Mouse (Mus musculus): ENCODE data around the gene Rab44.
"Not testable (repeated sequence)": the region's sequence is repeated elsewhere in the genome, so short reads cannot be mapped to it uniquely, and the experiment has no call there.

Gene Rab44

GRCm38 (mm10) chr17:29113591-29114352 lies at the start of gene Rab44:
Gene Rab44, plus strand, starts transcription at chr17:29114145.
- DNase-seq (ENCODE audit: low spot score) = no peak

- no peak for DNase-seq (ENCODE audit: low spot score)
Measured at GRCm38 (mm10) chr17:29065245-29065940, 48.6 kb upstream of the Rab44 start.

- DNase-seq (ENCODE audit: low spot score) = no peak
Measured at GRCm38 (mm10) chr17:29065971-29066370, 48.0 kb upstream of the Rab44 start.

DNA sequence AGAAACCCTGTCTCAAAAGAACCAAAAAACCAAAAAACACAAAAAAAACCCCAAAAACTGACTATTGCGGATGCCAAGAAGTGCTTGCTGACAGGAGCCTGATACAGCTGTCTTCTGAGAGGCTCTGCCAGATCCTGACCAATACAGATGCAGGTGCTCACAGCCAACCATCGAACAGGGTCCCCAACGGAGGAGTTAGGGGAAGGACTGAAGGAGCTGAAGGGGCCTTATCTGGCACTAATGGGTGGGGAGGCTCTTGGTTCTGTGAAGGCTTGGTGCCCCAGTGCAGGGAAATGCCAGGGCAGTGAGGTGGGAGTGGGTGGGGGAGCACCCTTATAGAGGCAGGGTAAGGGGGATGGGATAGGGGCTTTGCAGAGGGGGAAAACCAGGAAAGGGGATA lies 46.5 kb upstream of the Rab44 start:
- DNase-seq (ENCODE audit: low spot score) = not testable (repeated sequence)

DNA sequence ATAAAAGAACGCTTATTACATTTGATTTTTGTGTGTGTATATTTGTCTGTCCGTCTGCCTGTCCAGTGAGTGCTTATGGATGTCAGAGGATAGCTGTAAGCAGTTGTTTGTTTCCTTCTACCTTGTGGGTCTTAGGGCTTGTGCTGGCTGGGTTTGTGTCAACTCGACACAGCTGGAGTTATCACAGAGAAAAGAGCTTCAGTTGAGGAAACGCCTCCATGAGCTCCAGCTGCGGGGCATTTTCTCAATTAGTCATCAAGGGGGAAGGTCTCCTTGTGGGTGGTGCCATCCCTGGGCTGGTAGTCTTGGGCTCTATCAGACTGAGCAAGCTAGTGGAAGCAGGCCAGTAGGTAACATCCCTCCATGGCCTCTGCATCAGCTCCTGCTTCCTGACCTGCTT lies 46.1 kb upstream of the Rab44 start:
- DNase-seq (ENCODE audit: low spot score) = no peak

DNA sequence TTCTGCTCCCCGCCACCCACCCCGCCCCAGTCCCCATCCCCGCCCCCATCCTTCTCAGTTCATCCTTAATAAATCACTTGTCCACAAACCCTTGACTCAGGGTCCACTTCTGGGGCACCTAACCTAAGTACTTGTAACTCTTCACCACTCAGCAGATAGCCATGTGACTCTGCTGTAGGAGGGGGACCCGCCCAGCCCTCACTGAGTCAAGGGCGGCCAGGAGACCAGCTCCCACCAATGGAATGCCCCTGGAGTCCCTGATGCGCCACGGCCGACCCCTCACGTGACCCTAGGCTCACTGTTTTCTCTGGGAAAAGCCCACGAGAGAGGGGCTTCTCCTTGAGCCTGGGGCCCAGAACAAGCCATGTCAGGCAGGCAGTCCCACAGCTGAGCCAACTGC lies 44.9 kb upstream of the Rab44 start:
- no peak for DNase-seq (ENCODE audit: low spot score)

- no peak for DNase-seq (ENCODE audit: low spot score)
Measured at GRCm38 (mm10) chr17:29071820-29072219, 42.1 kb upstream of the Rab44 start.

GRCm38 (mm10) chr17:29072701-29073307 lies 41.1 kb upstream of the Rab44 start:
- no peak for DNase-seq (ENCODE audit: low spot score)

GRCm38 (mm10) chr17:29073313-29073712 lies 40.6 kb upstream of the Rab44 start:
- DNase-seq (ENCODE audit: low spot score) = no peak

GRCm38 (mm10) chr17:29074085-29074484 lies 39.9 kb upstream of the Rab44 start:
- no peak for DNase-seq (ENCODE audit: low spot score)

DNA sequence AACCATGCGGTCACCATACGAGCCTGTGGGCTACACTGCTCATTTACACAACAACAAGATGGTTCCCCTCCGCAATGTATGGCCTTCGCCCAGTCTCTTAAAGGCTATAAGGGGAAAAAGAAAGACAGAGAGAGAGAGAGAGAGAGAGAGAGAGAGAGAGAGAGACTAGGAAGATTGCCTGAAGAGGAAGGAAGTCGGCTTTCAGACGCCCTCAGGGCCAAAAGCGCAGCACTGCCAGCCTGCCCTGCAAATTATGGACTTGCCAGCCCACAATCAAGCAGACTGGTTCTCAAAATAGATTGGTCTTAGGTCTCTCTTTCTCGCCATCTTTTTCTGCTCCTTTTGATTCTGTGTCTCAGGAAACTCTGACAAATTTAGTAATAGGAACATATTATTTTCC lies 37.7 kb upstream of the Rab44 start:
- no peak for DNase-seq (ENCODE audit: low spot score)

DNA sequence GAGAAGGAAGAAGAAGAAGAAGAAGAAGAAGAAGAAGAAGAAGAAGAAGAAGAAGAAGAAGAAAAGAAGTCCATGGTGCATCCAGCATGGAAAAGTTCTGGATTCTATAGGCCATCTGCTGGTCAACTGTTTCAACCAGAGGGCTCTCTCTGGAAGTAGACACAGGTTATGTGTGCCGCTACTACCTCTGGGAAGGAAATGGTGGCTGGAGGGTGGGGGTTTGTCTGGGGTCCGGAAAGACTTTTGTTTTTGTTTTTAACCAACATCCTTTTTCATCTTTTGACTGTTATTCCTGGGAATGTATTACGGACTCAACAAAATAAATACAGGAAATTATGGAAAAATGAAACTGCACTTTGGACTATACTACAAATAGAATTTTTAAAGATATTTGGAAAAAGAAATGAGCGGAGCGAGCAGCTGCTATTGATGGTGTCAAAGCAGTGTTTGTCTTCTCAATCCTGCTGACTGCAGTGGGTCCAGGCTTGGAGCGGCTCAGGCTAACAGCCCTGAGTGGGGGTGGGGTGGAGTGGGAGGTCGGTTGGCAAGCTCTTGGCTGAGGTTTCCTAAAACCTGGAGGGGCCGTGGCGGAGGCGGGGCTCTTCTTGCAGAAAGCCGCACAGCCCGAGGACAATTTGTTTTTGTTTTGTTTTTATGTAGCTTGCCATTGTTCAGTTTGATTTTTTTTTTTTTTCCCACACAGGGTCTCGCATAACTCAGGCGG lies 36.0 kb upstream of the Rab44 start:
- DNase-seq (ENCODE audit: low spot score) = no peak

- no peak for DNase-seq (ENCODE audit: low spot score)
Measured at GRCm38 (mm10) chr17:29078519-29079383, 35.2 kb upstream of the Rab44 start.

- no peak for DNase-seq (ENCODE audit: low spot score)
Measured at GRCm38 (mm10) chr17:29080758-29081617, 33.0 kb upstream of the Rab44 start.

DNA sequence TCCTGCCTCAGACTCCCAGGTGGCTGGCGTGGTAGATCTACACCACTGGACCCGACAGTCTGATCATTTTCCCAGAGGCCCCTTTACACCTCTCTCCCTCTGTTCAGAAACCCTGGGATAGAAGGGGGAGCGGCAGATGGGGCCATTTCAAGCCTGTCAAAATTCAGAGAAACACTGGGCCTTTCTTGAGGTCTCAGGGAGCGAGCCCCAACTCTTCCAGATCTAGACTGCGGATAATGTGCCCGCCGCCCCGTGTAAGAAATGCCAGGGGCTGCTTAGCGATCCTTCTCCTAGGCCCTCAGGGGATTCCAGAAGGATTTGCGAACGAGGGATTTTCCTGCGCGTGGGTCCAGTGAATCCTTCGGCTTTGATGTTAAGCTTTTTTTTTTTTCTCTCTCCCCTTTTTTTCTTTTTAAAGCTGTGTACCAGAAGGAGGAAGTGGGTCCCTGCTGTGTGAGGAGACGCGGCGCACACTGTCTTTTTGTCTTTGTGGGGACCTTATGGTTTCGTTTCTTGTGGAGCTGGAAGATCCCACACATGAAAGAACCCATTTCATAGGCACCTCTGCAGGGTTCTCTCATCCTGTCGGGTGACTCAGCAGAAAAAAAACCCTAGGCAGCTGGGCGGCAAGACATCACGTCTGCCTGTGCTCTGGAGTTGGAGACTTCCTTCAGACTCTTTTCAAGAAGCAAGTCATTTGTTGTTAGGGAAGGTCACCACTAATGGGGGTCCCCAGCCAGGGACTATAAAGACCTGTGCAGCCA lies 32.1 kb upstream of the Rab44 start:
- DNase-seq (ENCODE audit: low spot score) = no peak

- no peak for DNase-seq (ENCODE audit: low spot score)
Measured at GRCm38 (mm10) chr17:29083586-29083985, 30.4 kb upstream of the Rab44 start.

DNA sequence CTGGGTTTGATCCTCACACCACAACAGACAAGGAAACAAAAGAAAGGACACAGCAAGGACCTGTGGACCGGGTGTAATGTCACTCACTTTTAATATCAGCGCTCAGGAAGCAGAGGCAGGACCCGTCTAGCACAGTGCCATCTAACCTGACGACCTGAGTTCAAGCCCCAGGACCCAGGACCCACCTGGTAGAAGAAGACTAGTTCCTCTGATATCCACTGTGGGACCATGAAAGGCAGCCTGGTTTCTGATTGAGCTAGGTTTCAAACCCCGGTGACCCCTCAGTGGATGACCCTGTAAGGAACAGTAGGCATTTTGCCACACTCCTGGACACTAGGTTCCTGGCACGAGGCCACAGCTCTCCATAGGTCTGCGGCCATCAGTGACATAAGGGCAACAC lies 29.3 kb upstream of the Rab44 start:
- DNase-seq (ENCODE audit: low spot score) = no peak

DNA sequence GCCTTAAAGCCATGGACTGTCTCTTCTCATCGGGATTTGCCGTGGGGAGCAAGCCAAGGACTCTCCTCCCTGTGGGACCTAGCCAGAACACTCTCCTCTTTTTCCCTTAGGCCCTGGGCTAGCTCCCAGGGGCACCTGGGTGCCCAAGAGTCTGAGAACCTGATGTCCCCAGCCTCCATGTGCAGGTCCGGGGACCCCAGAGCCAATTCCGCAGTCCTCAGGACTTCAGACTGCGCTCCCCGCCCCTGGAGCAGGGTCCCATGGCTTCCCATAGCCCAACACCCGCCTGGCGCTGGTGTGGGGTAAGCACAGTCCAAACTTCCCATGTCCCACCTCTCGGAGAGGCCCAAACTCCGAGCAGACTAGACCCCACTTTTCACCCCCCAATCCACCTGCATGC lies 28.7 kb upstream of the Rab44 start:
- no peak for DNase-seq (ENCODE audit: low spot score)

DNA sequence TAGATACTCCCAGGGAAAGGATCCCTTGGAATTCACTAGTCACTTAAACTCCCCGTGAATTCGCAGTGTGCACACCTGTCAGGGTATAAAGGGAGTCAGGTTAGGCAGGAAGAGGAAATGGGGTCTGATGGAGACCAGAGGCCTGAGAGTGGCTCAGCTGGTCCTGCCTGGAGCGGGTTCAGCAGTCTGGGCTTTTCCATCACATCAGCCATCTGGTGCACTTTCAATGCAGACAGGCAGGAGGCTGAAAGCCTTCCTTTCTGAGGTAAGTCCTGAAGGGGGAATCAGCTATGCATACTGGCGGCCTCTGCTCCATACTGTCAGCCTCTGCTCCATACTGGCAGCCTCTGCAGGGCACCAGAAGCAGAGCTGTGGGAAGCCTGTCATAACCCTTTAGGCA lies 27.0 kb upstream of the Rab44 start:
- DNase-seq (ENCODE audit: low spot score) = no peak

- DNase-seq (ENCODE audit: low spot score) = no peak
Measured at GRCm38 (mm10) chr17:29090776-29091175, 23.2 kb upstream of the Rab44 start, which contains the start of gene Cdkn1a. Gene Cdkn1a, plus strand, starts transcription at chr17:29090976.
